In genomic region chr6:94189379-94189778, GRCm38 (mm10) we compare ENCODE assay signal across 35 mouse cellular contexts.
DNase-seq lines count a peak whose midpoint lies in the region; ATAC-seq and TF ChIP-seq lines count a peak whose summit lies in the region.
"Had no signal": no experiment of that assay in that cellular context is flagged by ENCODE, and none has a peak within 500 bp of the region (broad histone marks: within the 10 kb centered on the region; RNA-seq: fewer than 3 reads in every experiment).

No protein-coding gene starts in this region.

- H3K4me1 ChIP-seq in heart, embryonic 10.5 days, result peaks cover 67% of the 10 kb centered on the region
- H3K4me1 ChIP-seq in heart, embryonic 16.5 days (ENCODE audit: control insufficient read depth, insufficient read depth, low read length), result peaks cover 44% of the 10 kb centered on the region
- peaks cover 56% of the 10 kb centered on the region for H3K4me1 ChIP-seq in lung, embryonic 15.5 days
- peaks cover 23% of the 10 kb centered on the region for H3K4me1 ChIP-seq in lung, adult 2 months (ENCODE audit: control insufficient read depth, insufficient read depth, low read length)
- H3K4me1 ChIP-seq: neural tube, embryonic 12.5 days had no signal

- H3K27ac ChIP-seq in heart, embryonic 10.5 days, result peak overlapping the region; percentile 31; the same call in 1 of the 2 replicates
- peak overlapping the region; percentile 21; the same call in 1 of the 2 replicates for H3K27ac ChIP-seq in heart, embryonic 16.5 days (ENCODE audit: low read length)
- H3K27ac ChIP-seq in lung, embryonic 15.5 days, result peak overlapping the region; percentile 48
- H3K27ac ChIP-seq: embryonic facial prominence, embryonic 13.5 days; gastrocnemius, adult 2 months; hindbrain, embryonic 13.5 days; limb, embryonic 10.5 days; limb, embryonic 15.5 days; liver, embryonic 14.5 days; midbrain, embryonic 10.5 days; neural tube, embryonic 12.5 days had no signal

- 64% methylated on average over 5 of the region's 5 CpGs for WGBS in heart, embryonic 10.5 days
- 41% methylated on average over 5 of the region's 5 CpGs for WGBS in heart, embryonic 16.5 days
- 30% methylated on average over 5 of the region's 5 CpGs for WGBS in lung, embryonic 15.5 days
- WGBS in lung, adult 2 months, result 31% methylated on average over 5 of the region's 5 CpGs

- TF ChIP-seq POLR2A in lung, adult 2 months (IDR thresholded peaks at IDR 0.05; ENCODE audit: borderline replicate concordance, extremely low read depth, low read depth, low read length), result no peak

- DNase-seq in heart, embryonic 10.5 days (ENCODE audit: low spot score), result no peak
- DNase-seq in heart, postnatal 14 days, result no peak
- no peak for DNase-seq in heart, postnatal 36 days
- DNase-seq in lung, adult 2 months, result no peak
- DNase-seq in lung, postnatal 4 days, result peak; percentile 28 to 71
- DNase-seq: adrenal gland, postnatal 10 days; cerebellum, adult 11 months; cerebellum, adult 9-11 months; embryo, embryonic 11 days; gastrocnemius, adult 2 months; gastrocnemius, postnatal 36 days; heart, postnatal 4 days; kidney, adult 8-10 months; kidney, postnatal 14 days; layer of hippocampus, adult 9-11 months; right cerebral cortex, adult 18-20 months; spleen, adult 18-20 months; thymus, adult 18-20 months; thymus, postnatal 25 days had no signal

- H3K9me3 ChIP-seq in heart, embryonic 10.5 days, result no peaks in the 10 kb centered on the region
- H3K9me3 ChIP-seq in heart, embryonic 16.5 days (replicated peaks; ENCODE audit: control insufficient read depth, low read length), result no peaks in the 10 kb centered on the region
- no peaks in the 10 kb centered on the region for H3K9me3 ChIP-seq in lung, embryonic 15.5 days
- H3K9me3 ChIP-seq: embryonic facial prominence, embryonic 13.5 days; hindbrain, embryonic 13.5 days; limb, embryonic 10.5 days; limb, embryonic 15.5 days; midbrain, embryonic 10.5 days; neural tube, embryonic 12.5 days had no signal

- 0 out of 2 replicates have a peak, but pooled peaks have one; percentile 38 for ATAC-seq in heart, embryonic 16.5 days (replicated peaks; ENCODE audit: extremely low read depth, insufficient read depth, low FRiP score)
- no peak for ATAC-seq in lung, embryonic 15.5 days (ENCODE audit: borderline replicate concordance, extremely low read depth, low FRiP score, low TSS enrichment)
- no peak for ATAC-seq in monocyte, adult 5-6 weeks (replicated peaks; ENCODE audit: insufficient number of reproducible peaks, low FRiP score, low TSS enrichment, poor library complexity, severe bottlenecking)
- ATAC-seq: forebrain, embryonic 16.5 days; intestine, embryonic 16.5 days; midbrain, embryonic 16.5 days; Patski had no signal

- intact Hi-C loops in heart, postnatal 14 days (cut with DNase I), result loop anchor here (5.0 kb wide), 1 partner anchor 93 kb away; the partner anchor contains the start of gene Magi1
- intact Hi-C loops in heart, postnatal 36 days (cut with DNase I), result no loop called here

- no peak overlapping the region for H3K4me2 ChIP-seq in heart, embryonic 16.5 days (ENCODE audit: low read depth, low read length)
- no peak overlapping the region for H3K4me2 ChIP-seq in lung, embryonic 15.5 days
- H3K4me2 ChIP-seq: embryonic facial prominence, embryonic 13.5 days; hindbrain, embryonic 13.5 days; limb, embryonic 15.5 days; neural tube, embryonic 12.5 days had no signal

- no peaks in the 10 kb centered on the region for H3K36me3 ChIP-seq in heart, embryonic 10.5 days
- H3K36me3 ChIP-seq in heart, embryonic 16.5 days (ENCODE audit: control insufficient read depth, insufficient read depth), result no peaks in the 10 kb centered on the region
- no peaks in the 10 kb centered on the region for H3K36me3 ChIP-seq in lung, embryonic 15.5 days
- H3K36me3 ChIP-seq: embryonic facial prominence, embryonic 13.5 days; hindbrain, embryonic 13.5 days; limb, embryonic 10.5 days; limb, embryonic 15.5 days; midbrain, embryonic 10.5 days; neural tube, embryonic 12.5 days had no signal

- no peak for TF ChIP-seq CTCF in lung, adult 2 months (IDR thresholded peaks at IDR 0.05; ENCODE audit: insufficient read depth, low read length)

- H3K27me3 ChIP-seq in heart, embryonic 10.5 days (ENCODE audit: insufficient read depth, poor library complexity, severe bottlenecking), result no peaks in the 10 kb centered on the region
- H3K27me3 ChIP-seq in heart, embryonic 16.5 days (ENCODE audit: control insufficient read depth, insufficient read depth, low read length), result no peaks in the 10 kb centered on the region
- no peaks in the 10 kb centered on the region for H3K27me3 ChIP-seq in lung, embryonic 15.5 days
- H3K27me3 ChIP-seq: embryonic facial prominence, embryonic 13.5 days; hindbrain, embryonic 13.5 days; limb, embryonic 15.5 days; neural tube, embryonic 12.5 days; Patski had no signal

- H3K9ac ChIP-seq in heart, embryonic 16.5 days (ENCODE audit: low read length), result no peak overlapping the region
- H3K9ac ChIP-seq in lung, embryonic 15.5 days, result no peak overlapping the region
- H3K9ac ChIP-seq: embryonic facial prominence, embryonic 13.5 days; hindbrain, embryonic 13.5 days; limb, embryonic 15.5 days; liver, embryonic 14.5 days; neural tube, embryonic 12.5 days had no signal

- no peak overlapping the region for H3K4me3 ChIP-seq in heart, embryonic 10.5 days
- no peak overlapping the region for H3K4me3 ChIP-seq in heart, embryonic 16.5 days (ENCODE audit: low read length)
- no peak overlapping the region for H3K4me3 ChIP-seq in lung, embryonic 15.5 days
- no peak overlapping the region for H3K4me3 ChIP-seq in lung, adult 2 months (replicated peaks; ENCODE audit: extremely low read depth, low read depth, low read length)
- H3K4me3 ChIP-seq: embryonic facial prominence, embryonic 13.5 days; erythroblast, embryonic 14.5 days; gastrocnemius, adult 2 months; hindbrain, embryonic 13.5 days; limb, embryonic 10.5 days; limb, embryonic 15.5 days; midbrain, embryonic 10.5 days; myocyte; neural tube, embryonic 12.5 days had no signal

Comparison
In these comparisons a context has a peak if more than half of its experiments do, and no peak if none do; other contexts are left out.
1. DNase-seq: peak in lung, postnatal 4 days (2 of 2); none in heart, embryonic 10.5 days (single experiment), heart, postnatal 14 days (0 of 2), heart, postnatal 36 days (0 of 2) and lung, adult 2 months (single experiment).
2. Peak in every context shown above with its lines, with median percentiles within 50 percentile points of each other: H3K27ac ChIP-seq.